Mouse (Mus musculus): ENCODE measurements at regions not wholly inside any gene's neighbourhood (a gene's known extent, or its start where the extent isn't known, plus 50 kb on each side); places are given as distances from the start of the nearest gene placed in this dataset.

- DNase-seq (ENCODE audit: low read depth, low spot score) = no peak
Measured at GRCm38 (mm10) chr2:117023436-117023835, 97.7 kb upstream of the Spred1 start.

DNA sequence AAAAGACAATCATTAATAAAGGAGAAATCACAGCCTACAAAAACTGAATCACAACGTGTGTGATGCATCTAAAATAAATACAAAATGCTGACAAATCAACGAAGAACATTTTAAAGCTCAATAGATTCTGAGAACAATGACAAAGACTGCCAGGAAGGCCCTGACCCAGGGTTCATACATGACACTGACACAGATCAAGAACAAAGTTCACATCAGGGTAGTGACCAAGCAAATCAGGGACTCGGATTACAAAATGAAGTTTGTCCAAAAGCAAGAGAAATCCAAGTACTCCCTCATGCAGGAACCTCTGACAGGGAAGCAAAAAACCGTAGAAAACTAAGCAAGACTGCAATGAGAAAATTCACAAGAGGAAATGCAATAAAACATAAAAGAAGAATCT lies 94.1 kb upstream of the Spred1 start:
- no peak for DNase-seq (ENCODE audit: low read depth, low spot score)

DNA sequence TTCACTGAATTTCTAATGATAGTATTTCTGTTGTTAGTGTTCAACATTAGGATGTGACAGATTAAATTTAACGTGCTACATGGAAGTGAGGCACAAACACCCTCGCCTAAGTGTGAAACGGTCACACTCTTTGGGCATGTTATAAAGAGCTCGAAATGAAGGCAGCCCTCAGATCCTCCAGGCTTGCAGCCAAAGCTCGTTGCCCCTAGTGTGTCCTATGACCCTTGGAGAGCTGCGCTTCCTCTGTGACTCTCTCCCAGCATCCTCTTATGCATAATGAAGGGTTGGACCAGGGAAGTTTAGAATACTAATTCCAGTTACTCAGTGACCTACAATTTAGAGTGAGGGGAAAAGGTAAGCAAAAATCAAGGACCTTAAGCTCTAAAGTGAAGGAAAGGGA lies 92.4 kb upstream of the Spred1 start:
- no peak for DNase-seq (ENCODE audit: low read depth, low spot score)

DNA sequence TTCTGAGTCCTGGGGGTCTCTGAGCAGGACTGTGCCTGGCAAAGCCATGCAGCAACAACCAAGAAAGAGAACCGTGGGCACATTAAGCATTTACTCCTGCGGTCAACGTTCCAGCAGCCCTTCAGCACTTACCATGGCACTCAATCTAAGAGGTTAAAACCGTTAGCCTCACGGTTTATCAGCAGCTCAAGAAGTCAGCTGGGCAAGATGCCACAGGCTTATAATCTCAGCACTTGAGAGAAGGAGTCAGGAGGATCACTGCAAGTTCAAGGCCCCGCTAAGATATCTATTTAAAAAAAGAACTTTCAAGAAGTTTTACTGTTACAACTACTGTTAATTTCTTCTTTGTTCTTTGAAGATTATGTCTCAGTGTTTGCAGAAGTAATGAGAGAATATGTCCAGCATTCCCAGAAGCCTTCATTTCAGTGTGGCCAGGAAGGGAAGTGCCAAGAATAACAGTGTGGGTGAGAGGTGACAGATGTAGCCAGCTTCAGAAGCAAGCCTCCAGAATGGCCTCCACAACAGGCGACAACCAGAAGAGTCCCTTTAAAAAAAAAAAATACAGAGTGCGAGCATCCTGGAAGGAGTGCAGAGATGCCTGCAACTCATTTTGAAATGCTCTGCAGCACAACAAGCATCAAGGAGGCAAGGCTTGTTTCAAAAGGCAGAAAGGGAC lies 84.8 kb upstream of the Spred1 start:
- no peak for DNase-seq (ENCODE audit: low read depth, low spot score)

GRCm38 (mm10) chr2:117040211-117040610 lies 81.0 kb upstream of the Spred1 start:
- DNase-seq (ENCODE audit: low read depth, low spot score) = no peak

DNA sequence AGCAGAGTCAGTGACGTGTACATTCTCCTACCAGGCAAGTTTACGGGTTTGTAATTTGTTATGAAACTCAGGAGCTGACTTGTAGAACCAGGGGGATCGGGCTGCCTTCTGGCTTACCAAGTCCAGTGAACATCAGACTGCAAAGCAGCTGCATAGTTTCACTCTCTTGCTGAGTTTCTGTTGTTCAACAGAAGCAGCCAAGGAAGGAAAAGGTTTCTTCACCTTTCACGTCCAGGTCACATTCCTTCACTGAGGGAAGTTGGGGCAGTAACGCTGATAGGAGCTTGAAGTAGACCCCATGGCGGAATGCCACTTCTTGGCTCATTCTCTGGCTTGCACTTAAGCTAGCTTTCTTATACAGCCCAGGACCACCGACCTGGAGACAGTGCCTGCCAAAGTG lies 77.3 kb upstream of the Spred1 start:
- DNase-seq (ENCODE audit: low read depth, low spot score) = no peak

GRCm38 (mm10) chr2:117048290-117048730 lies 72.9 kb upstream of the Spred1 start:
- DNase-seq (ENCODE audit: low read depth, low spot score) = no peak

- DNase-seq (ENCODE audit: low read depth, low spot score) = no peak
Measured at GRCm38 (mm10) chr2:117050061-117050460, 71.1 kb upstream of the Spred1 start.

DNA sequence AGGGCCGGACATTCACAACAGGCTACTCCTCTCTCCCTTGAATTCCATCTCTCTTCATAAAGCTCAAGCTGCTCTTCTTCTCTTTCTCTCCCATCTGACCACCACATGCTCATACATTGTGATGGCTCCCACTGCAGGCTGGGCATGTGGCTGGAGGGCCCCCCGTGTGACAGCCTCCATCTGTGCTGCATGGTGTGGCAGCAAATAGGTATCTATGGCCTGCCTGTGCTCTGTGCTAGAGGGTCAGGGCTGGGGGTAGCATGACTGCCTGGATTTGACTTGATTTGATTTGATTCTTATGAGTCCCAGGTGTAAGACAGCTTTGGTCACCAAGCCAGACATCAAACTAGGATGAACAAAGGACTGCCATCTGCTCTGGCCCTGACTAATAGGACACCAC lies 57.0 kb upstream of the Spred1 start:
- no peak for DNase-seq (ENCODE audit: low read depth, low spot score)

GRCm38 (mm10) chr2:117070348-117070747 lies 50.8 kb upstream of the Spred1 start:
- no peak for DNase-seq (ENCODE audit: low read depth, low spot score)

DNA sequence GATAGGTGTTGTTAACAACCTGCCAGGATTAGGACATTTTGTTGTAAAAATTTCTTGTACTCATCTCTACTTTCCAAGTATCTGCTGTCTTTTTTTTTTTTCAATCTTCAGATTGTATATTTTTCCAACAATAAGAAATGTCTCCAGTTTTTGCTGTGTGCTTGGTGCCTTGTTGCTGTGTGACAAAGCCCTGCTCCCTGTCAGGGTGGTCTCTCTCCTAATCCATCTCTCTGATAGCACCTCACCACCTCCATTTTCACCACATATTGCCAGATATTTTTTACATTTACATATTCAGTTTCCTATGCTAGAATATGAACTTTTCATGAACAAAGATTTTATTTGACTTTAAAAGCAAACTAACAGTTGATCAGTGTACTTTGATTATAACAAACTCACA lies 50.1 kb upstream of the Spred1 start:
- no peak for DNase-seq (ENCODE audit: low read depth, low spot score)
